Mouse (Mus musculus) gastrocnemius, adult 8-10 months (tissue): Measurements from ENCODE around the gene Strip1. TPM values are rescaled to one million over a fixed set of nuclear protein-coding genes. Genes with fewer than 3 reads are reported as not detected.
"Not testable (repeated sequence)": the region's sequence is repeated elsewhere in the genome, so short reads cannot be mapped to it uniquely, and the experiment has no call there.

Experiments used
- DNase-seq, 2 experiments: peaks; one replicate each; pipeline ENCODE4 v3.0.0; 2022; ENCODE audit warnings: low spot score in 2 of 2
- total RNA-seq, 4 experiments: library from RNA; stranded (reverse); gene quantifications; 2 replicates each; pipeline ENCODE4 v1.2.4; 2022

The Strip1 gene
- total RNA-seq, result 10 to 100 TPM; 15.1 to 18.4 (median 16.5) TPM

DNA sequence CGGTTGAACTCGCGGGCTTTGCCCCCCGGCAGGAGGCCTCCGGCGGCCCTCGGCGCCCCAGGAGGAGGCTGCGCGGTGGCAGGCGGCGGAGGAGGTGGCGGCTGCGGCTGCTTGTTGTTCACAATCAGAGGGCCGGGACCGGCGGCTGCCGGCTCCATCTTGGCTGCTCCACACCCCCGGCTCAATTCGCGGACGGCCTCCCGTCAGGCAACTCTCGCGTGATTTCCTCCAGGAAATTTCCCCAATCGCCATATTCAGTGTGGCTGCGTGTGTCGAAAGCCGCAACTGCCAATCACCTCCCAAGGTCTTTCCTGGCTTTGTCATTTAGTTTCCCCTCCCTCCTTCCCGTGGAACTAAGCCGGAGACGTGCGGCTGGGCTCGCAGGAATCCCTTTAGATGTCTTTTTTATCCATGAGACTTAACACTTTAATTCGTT lies at the start of gene Strip1:
Gene Strip1, minus strand, starts transcription at position 172 of the 436 bp plus-strand sequence.
- peak; percentile 86 to 87 for DNase-seq

DNA sequence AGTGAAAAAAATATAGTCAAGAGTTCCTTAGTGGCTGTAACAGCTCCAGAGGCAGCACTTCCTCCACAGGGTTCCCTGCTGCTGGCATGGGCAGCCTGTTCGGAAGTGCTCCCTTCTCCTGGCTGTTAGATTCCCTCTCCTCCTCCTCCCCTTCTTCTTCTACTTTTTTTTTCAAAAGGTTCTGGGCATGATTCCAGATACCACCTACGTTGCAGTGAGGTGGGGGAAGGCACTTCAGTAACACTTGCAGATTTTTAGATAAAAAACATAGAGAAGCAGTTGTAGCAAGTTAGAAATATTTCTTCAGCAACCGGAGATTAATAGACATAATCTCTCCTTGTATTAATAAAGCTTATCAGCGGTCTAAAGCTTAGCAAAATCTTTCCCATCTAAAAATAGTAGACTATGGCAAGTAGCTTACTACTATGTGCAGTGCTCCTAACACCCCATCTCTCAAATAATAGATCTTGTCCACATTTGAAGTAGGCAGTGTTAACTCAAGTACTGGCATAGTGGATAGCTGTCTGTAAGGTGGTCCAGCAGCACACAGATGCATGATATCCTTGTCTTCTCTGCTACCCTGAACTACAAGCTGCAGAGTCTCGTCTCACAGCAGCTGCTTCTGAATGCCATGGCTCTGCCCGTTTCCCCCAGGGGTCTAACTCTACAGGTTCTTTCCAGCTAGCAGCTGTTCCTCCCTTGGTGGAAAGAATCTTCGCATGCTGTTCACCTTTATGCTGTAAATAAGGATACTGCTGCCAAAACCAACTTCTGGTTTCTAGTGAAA lies 49.5 kb upstream of the Strip1 start:
- DNase-seq, result no peak

GRCm38 (mm10) chr3:107671509-107671908 lies 40.0 kb upstream of the Strip1 start:
- no peak for DNase-seq

DNA sequence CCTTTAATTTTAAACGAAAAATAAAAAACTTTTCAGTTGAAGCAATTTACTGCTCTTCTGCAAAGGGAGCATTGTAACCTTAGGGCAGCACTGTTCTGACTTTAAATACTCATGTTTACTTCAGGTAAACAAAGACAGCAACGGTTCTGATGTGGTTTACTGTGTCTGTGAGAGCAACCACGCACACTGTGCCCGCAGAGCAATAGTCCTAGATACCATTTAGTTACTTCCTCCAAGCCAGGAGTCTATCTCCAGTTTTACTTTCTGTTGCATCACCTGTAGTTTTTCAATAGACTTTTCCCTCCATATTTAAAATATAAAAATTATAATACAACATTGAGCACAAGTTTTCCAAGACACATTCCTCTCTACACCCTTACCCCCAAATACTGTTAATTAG lies 39.0 kb upstream of the Strip1 start:
- no peak for DNase-seq

GRCm38 (mm10) chr3:107668786-107669185 lies 37.3 kb upstream of the Strip1 start:
- no peak for DNase-seq

DNA sequence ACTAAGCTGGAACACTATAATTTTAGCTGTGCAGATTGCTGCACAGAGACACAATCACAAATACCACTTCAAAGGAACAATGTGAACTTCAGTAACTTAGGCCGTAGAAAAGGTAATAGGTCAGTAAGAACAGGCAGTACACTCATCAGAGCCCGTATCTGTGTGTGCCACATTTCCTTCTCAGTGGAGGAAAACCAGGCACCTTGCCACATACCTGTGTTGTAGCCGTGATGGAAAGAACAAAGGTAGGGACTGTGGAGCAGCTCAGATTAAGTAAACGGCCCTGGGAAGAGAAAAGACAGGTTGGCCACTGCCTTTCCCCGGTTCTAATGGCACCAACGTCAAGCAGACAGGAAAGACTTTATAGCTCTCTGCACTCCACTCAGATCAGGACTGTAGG lies 35.9 kb upstream of the Strip1 start:
- DNase-seq, result no peak

- no peak for DNase-seq
These were observed 33.1 kb upstream of the Strip1 start for GRCm38 (mm10) chr3:107664641-107665040.

DNA sequence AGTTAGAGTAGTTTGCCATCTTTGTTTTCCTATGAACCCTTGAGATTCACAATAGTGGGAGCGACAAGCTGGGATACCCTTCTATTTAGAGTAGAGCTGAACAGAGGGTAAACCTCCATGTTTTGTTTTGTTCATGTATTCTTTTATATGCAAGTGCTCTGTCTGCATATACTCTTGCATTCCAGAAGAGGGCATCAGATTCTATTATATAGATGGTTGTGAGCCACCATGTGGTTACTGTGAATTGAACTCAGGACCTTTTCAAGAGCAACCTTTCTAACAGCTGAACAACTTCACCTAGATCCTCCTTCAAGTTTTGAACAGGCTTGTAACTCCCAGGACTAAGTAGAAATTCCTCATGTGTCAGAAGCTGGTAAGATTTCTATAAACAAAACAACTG lies 27.5 kb upstream of the Strip1 start:
- DNase-seq, result no peak

DNA sequence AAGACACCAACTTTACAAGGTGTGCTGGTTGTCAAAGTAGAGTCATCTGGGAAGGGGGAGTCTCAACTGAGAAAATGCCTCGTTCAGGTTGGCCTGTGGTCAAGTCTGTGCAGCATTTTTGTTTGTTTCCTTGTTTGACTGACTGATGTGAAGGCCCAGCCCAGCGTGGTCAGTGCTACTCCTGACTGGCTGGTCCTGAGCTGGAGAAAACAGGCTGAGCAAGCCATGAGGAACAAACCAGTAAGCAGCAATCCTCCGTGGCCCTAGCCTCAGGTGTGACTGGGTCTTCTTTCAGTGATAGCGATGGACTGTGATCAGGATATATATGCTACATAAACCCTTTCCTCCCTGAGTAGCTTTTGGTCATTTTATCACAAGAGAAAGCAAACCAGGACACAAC lies 25.4 kb upstream of the Strip1 start:
- DNase-seq, result no peak

DNA sequence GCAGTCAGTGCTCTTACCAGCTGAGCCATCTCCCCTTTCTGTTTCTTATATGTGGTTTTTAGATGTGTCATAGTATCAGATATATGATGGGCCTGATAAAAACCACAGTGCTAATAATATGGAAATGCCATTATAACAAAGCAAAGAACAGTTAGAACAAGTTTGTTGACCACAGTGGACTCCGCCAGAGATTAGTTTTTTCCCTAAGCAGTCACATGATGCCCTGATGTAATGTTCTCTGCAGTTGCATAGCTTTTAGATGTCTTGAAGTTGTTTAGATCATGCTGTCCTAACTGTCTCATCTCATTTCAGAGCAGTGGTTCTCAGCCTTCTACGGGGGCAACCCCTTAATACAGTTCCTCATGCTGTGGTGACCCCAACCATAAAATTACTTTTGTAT lies 24.7 kb upstream of the Strip1 start:
- no peak for DNase-seq

DNA sequence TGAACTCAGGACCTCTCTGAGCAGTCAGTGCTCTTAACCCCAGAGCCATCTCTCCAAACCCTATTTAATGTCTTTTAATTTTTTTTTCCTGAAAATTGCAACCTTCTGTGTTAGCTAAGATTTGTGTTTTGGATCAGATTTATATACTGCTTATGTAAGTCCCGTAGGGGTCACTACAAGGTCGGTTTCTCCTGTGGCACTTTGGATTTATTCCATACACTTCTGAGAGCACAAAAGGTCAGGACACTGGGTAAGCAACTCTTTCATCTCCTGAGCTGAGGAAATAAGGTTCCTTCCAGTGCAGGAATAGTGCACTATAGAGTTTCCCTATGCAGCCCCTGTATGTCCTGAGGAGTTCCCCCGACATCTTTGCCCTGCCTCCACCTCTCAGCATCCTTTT lies 24.0 kb upstream of the Strip1 start:
- DNase-seq, result no peak

DNA sequence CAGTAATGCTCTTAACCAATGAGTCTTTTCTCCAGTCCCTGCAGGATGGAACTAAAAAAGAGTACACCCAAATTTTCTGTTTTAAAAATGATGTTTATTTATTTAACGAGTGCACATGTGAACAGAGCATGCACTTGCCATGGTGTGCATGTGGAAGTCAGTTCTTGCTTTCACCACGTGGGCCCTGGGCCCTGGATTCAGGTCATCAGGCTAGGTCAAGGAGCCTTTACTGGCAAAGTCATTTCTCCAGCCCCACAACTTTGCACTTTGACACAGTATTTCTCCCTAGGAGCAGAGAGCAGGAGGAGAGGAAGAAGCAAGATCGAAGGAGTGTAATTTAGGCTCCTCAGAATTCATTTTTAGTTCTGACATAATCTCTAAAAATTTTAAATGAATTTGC lies 23.4 kb upstream of the Strip1 start:
- no peak for DNase-seq

- no peak for DNase-seq
These were observed 21.5 kb upstream of the Strip1 start for GRCm38 (mm10) chr3:107652968-107653367.

DNA sequence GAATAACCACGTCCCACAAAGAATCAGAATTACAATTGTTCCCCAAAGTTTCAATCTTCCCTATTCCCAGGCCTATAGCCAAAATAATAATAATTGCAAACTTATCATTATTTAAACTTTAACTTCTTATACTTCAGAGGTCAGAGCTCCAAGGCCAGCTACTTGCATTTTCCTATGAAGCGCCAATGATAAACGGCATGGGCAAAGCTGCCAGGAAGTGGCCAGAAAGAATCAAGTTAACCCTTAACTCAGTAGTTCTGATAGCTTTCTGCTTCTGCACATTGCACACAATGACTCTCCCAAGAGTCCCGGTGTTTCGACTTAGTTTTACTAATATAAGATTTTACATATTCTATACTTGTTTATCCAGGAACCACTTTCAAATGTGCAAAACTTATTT lies 18.8 kb upstream of the Strip1 start:
- DNase-seq, result not testable (repeated sequence)

DNA sequence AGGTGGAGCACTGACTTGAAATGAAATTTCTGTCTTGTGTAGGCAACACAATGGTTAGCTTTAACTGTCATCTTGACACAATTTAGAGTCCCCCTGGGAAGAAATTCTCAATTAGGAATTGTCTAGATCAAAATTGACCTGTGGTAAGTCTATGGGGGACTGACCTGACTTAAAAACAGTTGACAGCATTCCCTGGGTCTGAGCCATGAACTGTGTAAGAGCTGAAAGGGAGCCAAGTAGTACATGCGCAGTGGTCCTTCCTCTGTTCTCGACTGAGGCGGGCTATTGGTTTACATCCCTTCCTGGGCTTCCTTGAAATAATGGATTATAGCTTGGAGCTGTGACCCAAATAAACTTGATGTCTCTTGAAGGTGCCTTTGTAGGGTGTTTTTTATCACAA lies 15.5 kb upstream of the Strip1 start:
- no peak for DNase-seq

- no peak for DNase-seq
These were observed 6.2 kb upstream of the Strip1 start for GRCm38 (mm10) chr3:107637606-107638172.

DNA sequence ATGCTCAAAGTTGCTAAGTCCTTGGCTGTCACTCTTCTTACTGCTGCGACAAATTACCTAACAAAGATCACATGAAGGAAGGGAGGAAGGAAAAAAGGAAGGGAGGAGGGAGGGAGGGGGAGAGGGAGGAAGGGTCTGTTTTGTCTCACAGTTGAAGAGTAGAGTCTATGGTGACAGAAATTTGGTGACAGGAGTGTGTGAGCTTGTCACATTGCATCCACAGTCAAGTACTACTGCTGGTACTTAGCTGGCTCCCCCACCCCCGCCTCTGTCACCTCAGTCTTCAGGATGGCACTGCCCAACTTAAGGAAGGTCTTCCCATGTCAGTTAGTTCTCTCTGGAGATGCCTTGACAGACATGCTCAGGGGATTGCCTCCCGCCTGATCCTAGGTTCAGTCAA lies 4.7 kb upstream of the Strip1 start:
- DNase-seq, result no peak

DNA sequence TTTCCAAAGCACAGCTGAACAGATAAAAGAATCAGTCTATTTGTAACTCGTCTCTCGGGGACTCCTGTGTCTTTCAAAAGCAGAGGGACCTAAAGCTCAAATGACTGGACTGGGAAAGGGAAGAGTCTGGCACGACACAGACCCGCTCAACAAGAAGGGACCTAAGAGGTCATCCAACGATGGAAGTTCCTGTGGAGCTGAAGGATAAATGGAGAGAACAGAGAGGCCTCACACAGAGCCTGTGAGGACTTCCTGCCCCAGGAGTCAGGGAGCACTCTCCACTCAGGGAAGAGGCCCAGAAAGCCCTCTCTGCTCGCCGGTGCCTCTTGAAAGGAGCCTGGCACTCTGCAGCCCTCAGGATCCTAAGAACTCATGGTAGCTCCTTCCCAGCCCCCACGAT lies 4.3 kb upstream of the Strip1 start:
- no peak for DNase-seq

DNA sequence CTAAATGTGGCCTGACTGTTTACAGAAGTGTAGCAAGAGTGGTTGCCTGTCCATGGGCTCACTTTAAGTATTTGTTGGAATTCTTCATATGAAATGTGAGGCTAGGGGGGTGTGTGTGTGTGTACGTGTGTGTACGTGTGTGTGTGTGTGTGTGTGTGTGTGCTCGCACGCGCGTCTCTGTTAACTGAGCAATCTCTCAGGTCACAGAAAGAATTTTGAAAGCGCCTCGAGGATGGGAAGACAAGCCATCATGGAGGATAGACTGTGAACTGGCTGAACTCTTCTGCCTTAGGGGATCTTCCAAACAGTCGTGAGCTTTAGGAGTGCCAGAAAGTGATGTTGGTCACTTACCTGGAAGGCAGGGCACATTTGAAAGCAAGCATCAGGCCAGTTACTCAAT lies 2.4 kb upstream of the Strip1 start:
- no peak for DNase-seq

DNA sequence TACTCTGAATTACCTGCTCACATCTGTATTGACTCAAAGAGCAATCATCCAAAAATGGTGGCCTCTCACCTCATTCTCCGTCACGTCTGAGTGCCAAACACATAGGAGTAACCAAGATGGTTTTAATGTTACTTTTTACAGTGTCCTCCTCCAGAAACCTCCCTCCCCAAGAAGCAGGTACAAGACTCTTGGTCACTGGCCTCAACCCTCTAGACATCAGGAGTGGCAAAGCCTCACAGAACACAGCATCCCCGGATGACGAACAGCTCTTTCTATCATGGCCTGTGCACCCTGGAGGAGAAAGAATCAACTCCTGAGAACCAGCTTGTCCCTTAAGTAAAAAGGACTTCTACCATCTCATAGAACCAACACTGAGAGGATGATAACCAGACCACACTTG lies 1.3 kb upstream of the Strip1 start:
- DNase-seq, result no peak

DNA sequence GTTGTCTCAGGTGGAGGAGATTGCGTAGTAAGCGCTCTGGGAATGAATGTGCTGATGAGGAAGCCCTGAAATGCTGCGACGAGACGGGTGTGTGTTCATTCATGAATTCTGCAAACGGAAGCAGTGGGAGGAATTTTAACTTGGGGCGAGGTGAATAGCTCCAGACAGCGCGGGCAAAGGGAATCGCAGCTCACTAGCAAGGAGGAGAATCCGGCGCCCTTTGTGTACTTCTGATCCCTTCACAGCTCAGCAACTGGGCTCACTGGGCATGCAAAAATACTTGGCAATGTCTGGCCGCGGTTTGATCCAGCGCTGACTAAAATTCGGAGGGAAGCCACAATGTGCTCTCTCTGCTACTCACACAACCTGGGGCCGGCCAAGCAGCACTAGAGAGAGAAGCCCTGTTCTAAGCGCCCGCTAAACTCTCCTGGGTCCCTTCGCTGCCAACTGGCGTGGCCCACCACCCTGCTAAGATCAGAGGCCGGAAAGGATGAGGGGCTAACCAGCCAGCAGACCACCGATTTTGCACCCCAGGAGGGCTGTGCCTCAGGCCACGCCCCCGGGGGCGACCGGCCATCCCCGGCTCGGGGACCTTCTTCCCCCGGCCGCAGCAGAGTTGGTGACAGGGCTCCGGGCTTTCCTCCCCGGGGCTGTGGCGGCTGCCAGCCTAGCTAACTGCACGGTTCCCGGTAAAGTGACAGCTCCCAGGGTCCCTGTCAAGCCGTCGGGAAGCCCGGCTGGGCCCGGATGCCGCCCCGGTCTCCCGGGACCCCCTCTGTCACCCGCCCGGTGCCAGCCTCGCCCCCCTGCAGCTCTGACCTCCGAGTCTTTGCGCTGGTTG lies 592 bp downstream of the Strip1 start, which contains the start of gene Gm10961:
Gene Gm10961, plus strand, starts transcription at position 641 of the 841 bp plus-strand sequence.
- peak in 1 of 2 experiments; percentile 15 for DNase-seq

- no peak for DNase-seq
These were observed 2.1 kb downstream of the Strip1 start for GRCm38 (mm10) chr3:107629411-107629810.
